Mouse (Mus musculus) heart, adult 2 months (tissue): Measurements from ENCODE around the gene Mrtfa.

ENCODE experiments used
- CTCF ChIP-seq: fragments of 200-600 bp; IDR thresholded peaks from 2 replicates; pipeline ENCODE4 v1.8.1; 2022; ENCODE audit warnings: antibody characterized with exemption, mild to moderate bottlenecking, moderate library complexity
- EP300 ChIP-seq: fragments of 200-500 bp; IDR thresholded peaks from 2 replicates; pipeline ENCODE4 v1.6.1; 2011; ENCODE audit warnings: low read depth, low read length, control low read depth; ENCODE audit not compliant: insufficient read depth
- POLR2A ChIP-seq: fragments of 200-500 bp; IDR thresholded peaks from 2 replicates; pipeline ENCODE4 v1.6.1; 2011; ENCODE audit warnings: mild to moderate bottlenecking, low read depth, low read length, control low read depth; ENCODE audit not compliant: insufficient read depth

- TF ChIP-seq CTCF: no peak
- no peak for TF ChIP-seq EP300
- TF ChIP-seq POLR2A: no peak
Measured at GRCm38 (mm10) chr15:81066976-81067375, 123.6 kb downstream of the Mrtfa start.
